Mouse (Mus musculus) embryonic facial prominence, embryonic 11.5 days (tissue): ENCODE results near the gene Coro2a. TPM values are rescaled to one million over a fixed set of nuclear protein-coding genes. Genes with fewer than 3 reads are reported as not detected.
"Not testable (repeated sequence)": the region's sequence is repeated elsewhere in the genome, so short reads cannot be mapped to it uniquely, and the experiment has no call there.

Experiments
- ATAC-seq: fragments of 200-750 bp; cut with Nextera tagmentation; replicated peaks from 2 replicates; pipeline ENCODE4 v1.8.0; 2017; ENCODE audit warnings: low read depth; ENCODE audit not compliant: insufficient number of reproducible peaks, low FRiP score, low TSS enrichment
- DNase-seq: peaks from one replicate; pipeline ENCODE4 v3.0.0-alpha.2; 2015; ENCODE audit warnings: low spot score
- H3K27ac ChIP-seq: fragments of 300-500 bp; sonication (generic); replicated peaks from 2 replicates; pipeline ENCODE4 v1.5.1; 2014; ENCODE audit warnings: mild to moderate bottlenecking, low read depth, low read length, control low read depth
- H3K27me3 ChIP-seq: fragments of 300-500 bp; sonication (generic); 2 replicates; pipeline ENCODE4 v1.6.1; 2014; ENCODE audit warnings: mild to moderate bottlenecking, low read length, moderate library complexity, mixed read lengths; ENCODE audit not compliant: control insufficient read depth, insufficient read depth
- H3K36me3 ChIP-seq: fragments of 300-500 bp; sonication (generic); replicated peaks from 2 replicates; pipeline ENCODE4 v1.6.1; 2014; ENCODE audit warnings: low read depth, mild to moderate bottlenecking, low read length, moderate library complexity, mixed read lengths; ENCODE audit not compliant: control insufficient read depth, insufficient read depth
- H3K4me1 ChIP-seq: fragments of 300-500 bp; sonication (generic); 2 replicates; pipeline ENCODE4 v1.6.1; 2014; ENCODE audit warnings: low read length, mixed read lengths; ENCODE audit not compliant: control insufficient read depth, insufficient read depth
- H3K4me2 ChIP-seq: fragments of 300-500 bp; sonication (generic); 2 replicates; pipeline ENCODE4 v1.6.1; 2014; ENCODE audit warnings: low read depth, mild to moderate bottlenecking, control low read depth, low read length, moderate library complexity
- H3K4me3 ChIP-seq: fragments of 300-500 bp; sonication (generic); 2 replicates; pipeline ENCODE4 v1.5.1; 2014; ENCODE audit warnings: low read depth, low read length, control low read depth
- H3K9ac ChIP-seq: fragments of 300-500 bp; sonication (generic); replicated peaks from 2 replicates; pipeline ENCODE4 v1.6.1; 2014; ENCODE audit warnings: mild to moderate bottlenecking, control low read depth, low read length
- H3K9me3 ChIP-seq: fragments of 300-500 bp; sonication (generic); replicated peaks from 2 replicates; pipeline ENCODE4 v1.6.1; 2016; ENCODE audit warnings: mild to moderate bottlenecking, low read length, inconsistent platforms, mixed read lengths; ENCODE audit not compliant: control insufficient read depth
- WGBS: fragments of 180-500 bp; shearing (Covaris S2); extraction: QIAGEN DNeasy Blood & Tissue Kit; methylation state at CpG from one replicate; pipeline ENCODE4 v1.1.7; 2014; 5-methylcytosine and 5-hydroxymethylcytosine counted together
- polyA plus RNA-seq: library from polyadenylated mRNA; unstranded; fragments of >200 nt; fragmentation: Nextera tagmentation; extraction: Ambion mirVana; gene quantifications from 2 replicates; pipeline ENCODE4 v1.2.1, GENCODE M21; 2014

Gene Coro2a
- polyA plus RNA-seq, 1 experiment from 2014 or later = 6.0 TPM

DNA sequence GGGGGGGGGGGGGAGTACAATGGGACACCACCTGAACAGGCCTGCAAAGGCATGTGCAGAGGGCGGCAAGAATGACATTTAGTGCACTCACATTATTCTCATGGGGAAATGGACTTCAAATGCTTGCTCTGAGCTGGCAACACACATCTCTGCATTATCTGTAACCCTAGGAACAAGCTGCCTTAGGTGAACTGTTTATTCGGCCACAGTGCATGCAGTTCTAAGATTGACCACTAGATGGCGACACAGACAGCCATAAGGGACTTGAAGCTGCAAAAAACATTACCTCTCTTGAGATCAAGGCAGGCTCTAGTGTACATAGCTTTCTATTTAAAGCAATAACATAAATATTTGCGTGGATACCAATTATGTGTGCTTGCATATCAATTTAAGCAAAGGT lies 9.2 kb upstream of the Coro2a start:
- Histone ChIP-seq H3K27me3 (no peaks in the 10 kb centered on the region; the same call in 1 of the 2 replicates), H3K27ac (no peak overlapping the region), H3K4me1 (no peaks in the 10 kb centered on the region), H3K4me2 (no peak overlapping the region), H3K9ac (no peak overlapping the region), H3K36me3 (no peaks in the 10 kb centered on the region), H3K4me3 (no peak overlapping the region), H3K9me3 (no peaks in the 10 kb centered on the region)
- ATAC-seq (peak; percentile 78), DNase-seq (peak; percentile 92)
- WGBS = under 1% methylated on average over 4 of the region's 4 CpGs

DNA sequence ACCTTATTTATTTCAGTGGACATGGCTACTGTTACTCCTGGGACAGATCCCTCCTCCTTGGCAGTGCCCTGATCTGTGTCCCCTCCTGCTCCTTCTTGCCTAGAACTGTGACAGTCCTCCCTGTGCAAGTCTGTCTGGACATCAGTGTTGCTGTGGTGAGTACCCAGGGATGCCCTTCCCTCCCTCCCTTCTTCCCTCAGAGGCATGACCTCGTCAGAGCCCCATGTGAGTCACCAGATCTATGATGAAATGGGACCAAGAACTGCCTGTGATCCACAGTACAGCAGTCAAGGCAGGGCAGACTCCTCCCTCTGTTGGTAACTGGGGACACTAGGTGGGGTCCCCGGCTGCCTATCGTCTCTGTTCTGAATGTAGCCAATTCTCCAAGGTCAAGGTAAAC lies 5.6 kb upstream of the Coro2a start:
- no peaks in the 10 kb centered on the region for H3K9me3 ChIP-seq
- 62% methylated on average over 3 of the region's 3 CpGs for WGBS
- DNase-seq = no peak
- H3K9ac ChIP-seq = no peak overlapping the region
- no peak overlapping the region for H3K27ac ChIP-seq
- H3K36me3 ChIP-seq = no peaks in the 10 kb centered on the region
- H3K4me1 ChIP-seq = no peaks in the 10 kb centered on the region
- no peak overlapping the region for H3K4me2 ChIP-seq
- H3K27me3 ChIP-seq = no peaks in the 10 kb centered on the region
- no peak overlapping the region for H3K4me3 ChIP-seq
- ATAC-seq = no peak

DNA sequence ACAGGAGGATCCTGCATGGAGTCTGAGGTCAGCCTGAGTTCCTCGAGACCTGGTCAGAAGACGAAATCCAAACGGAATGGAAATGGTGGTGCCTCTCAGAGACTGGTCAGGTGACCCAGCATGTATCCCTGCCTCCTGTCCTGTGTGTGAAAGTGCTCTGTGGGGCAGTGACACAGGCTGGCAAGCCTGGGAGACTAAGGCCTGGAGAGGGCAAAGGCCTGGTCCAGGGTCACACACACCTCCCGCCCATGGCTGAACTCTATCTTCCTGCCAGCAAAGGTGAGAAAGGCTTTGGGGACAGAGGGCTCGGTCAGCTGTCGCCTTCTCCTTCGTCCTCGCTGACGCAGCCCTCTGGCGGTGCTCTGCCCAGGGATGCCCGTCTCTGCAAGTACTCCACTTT lies 3.4 kb upstream of the Coro2a start:
- H3K36me3 ChIP-seq = no peaks in the 10 kb centered on the region
- H3K9me3 ChIP-seq = no peaks in the 10 kb centered on the region
- no peak overlapping the region for H3K9ac ChIP-seq
- no peak overlapping the region for H3K4me3 ChIP-seq
- H3K27ac ChIP-seq = no peak overlapping the region
- peaks cover 12% of the 10 kb centered on the region for H3K27me3 ChIP-seq
- H3K4me2 ChIP-seq = no peak overlapping the region
- 63% methylated on average over 11 of the region's 11 CpGs for WGBS
- peaks cover 2% of the 10 kb centered on the region; the same call in 1 of the 2 replicates for H3K4me1 ChIP-seq
- no peak for DNase-seq
- ATAC-seq = no peak

DNA sequence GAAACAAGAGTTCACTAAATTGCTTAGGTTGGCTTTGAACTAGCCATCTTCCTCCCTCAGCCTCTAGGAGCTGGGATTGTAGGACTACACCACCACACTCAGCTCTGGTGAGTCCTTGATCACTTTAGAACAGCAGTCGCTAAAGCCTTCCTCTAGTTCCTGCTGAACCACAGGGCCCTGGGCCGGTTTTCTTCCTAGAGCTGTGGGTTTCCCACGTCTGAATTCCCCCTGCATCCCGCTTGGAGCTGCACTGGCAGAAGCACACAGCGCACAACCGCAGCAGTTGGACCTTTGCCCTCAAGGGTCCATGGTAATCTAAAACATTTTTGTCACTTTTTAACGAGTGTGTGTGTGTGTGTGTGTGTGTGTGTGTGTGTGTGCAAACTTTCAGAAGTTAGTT lies 702 bp upstream of the Coro2a start:
- peaks cover 2% of the 10 kb centered on the region; the same call in 1 of the 2 replicates for H3K4me1 ChIP-seq

DNA sequence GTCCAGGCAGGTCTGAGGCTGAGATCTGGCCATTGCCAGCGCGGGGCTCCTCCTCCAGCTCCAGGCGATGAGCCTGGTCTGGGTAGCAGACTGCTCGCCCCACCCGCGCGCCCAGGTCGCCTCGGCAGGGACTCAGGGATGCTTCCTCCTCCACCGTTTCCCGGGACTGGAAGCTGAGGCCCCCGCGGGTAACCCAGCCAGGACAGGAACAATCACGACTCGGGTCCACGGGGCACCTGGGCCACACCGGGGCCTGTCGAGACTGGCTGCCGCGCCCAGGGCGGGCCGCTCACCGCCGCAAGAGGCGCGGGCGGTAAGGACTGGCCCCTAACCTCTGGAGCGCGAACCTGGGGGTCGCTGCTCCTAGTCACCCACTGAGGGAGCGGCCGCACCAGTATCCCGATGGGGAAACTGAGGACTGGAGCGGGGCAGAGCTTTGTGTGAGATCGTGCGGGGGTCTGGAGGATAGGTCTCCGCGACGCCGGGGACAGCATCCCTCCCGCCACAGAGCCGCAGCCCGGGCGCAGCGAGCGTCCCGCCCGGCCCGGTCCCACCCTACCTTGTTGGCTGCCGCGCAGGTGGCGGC lies 651 bp downstream of the Coro2a start:
- H3K27ac ChIP-seq = no peak overlapping the region
- no peaks in the 10 kb centered on the region for H3K36me3 ChIP-seq
- peaks cover 19% of the 10 kb centered on the region for H3K27me3 ChIP-seq
- peak; percentile 36 for DNase-seq
- peak overlapping the region; percentile 53 for H3K4me3 ChIP-seq
- peak; percentile 35; the same call in 1 of the 2 replicates for ATAC-seq
- no peaks in the 10 kb centered on the region for H3K9me3 ChIP-seq
- H3K4me1 ChIP-seq = peaks cover 2% of the 10 kb centered on the region; the same call in 1 of the 2 replicates
- H3K9ac ChIP-seq = peak overlapping the region; percentile 63
- under 1% methylated on average over 47 of the region's 52 CpGs for WGBS
- H3K4me2 ChIP-seq = peak overlapping the region; percentile 99

More for the DNA sequence above, 702 bp upstream of the Coro2a start:
- H3K27me3 ChIP-seq = peaks cover 19% of the 10 kb centered on the region
- no peaks in the 10 kb centered on the region for H3K36me3 ChIP-seq
- WGBS = 64% methylated on average over 7 of the region's 7 CpGs
- ATAC-seq = no peak
- no peak for DNase-seq
- H3K27ac ChIP-seq = no peak overlapping the region
- no peak overlapping the region for H3K4me2 ChIP-seq
- no peak overlapping the region for H3K9ac ChIP-seq
- H3K9me3 ChIP-seq = no peaks in the 10 kb centered on the region
- H3K4me3 ChIP-seq = no peak overlapping the region

DNA sequence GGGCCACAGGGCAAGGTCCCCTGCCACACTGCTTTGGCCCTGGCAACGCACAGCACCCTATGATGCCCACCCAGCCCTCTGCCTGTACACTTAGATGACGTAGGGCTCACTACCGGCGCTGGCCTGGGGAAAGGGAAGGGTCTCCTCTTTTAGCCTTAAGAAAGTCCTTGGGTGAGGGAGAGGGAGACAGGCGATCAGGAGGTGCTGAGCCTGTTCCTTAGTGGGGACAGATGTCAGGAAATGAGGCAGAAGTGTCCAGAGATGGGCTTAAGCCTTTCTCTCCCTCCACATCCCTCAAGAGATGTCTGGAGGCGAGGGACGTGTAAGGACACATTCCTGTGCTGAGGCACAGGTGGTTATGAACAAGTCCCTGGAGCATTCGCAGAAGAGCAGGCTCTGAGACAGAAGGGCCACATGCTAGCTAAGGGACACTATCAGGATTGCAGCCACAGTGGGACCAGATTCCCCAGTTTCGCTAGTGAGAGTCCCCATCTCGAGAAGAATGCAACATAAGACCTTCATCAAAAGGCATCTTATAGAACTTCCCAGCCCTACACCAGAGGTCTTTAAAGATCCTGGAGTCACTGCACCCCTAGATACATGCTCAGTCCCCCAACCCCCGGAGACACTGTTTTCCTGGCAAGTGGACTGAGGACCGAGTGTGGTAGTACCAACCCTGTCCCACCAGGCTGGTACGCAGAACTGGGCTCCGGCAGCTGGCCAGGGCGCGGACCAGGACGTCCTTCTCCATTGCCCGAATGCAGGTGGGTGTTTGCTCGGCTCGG lies 1.3 kb downstream of the Coro2a start:
- H3K27me3 ChIP-seq = peaks cover 19% of the 10 kb centered on the region
- ATAC-seq (no peak), DNase-seq (no peak)
- WGBS = 39% methylated on average over 20 of the region's 20 CpGs
- peaks cover 2% of the 10 kb centered on the region; the same call in 1 of the 2 replicates for H3K4me1 ChIP-seq
- no peak overlapping the region for H3K27ac ChIP-seq
- no peaks in the 10 kb centered on the region for H3K9me3 ChIP-seq
- no peaks in the 10 kb centered on the region for H3K36me3 ChIP-seq
- H3K4me3 ChIP-seq = peak overlapping the region; percentile 53
- H3K9ac ChIP-seq = peak overlapping the region; percentile 63
- H3K4me2 ChIP-seq = peak overlapping the region; percentile 99

DNA sequence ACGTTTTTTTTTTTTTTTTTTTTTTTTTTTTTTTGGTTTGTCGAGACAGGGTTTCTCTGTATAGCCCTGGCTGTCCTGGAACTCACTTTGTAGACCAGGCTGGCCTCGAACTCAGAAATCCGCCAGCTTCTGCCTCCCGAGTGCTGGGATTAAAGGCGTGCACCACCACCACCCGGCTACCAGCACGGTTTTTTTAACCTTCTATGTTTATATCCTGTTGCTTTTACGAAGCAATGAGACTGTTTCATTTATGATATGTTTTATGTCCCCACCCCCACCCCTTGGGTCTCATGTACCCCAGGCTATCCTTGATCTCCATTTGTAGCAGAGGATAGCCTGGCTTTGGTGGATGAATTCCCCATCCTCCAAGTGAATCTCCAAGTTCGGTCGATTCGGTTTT lies 2.4 kb downstream of the Coro2a start:
- not testable (repeated sequence) for H3K4me2 ChIP-seq
- 83% methylated on average over 11 of the region's 12 CpGs for WGBS

DNA sequence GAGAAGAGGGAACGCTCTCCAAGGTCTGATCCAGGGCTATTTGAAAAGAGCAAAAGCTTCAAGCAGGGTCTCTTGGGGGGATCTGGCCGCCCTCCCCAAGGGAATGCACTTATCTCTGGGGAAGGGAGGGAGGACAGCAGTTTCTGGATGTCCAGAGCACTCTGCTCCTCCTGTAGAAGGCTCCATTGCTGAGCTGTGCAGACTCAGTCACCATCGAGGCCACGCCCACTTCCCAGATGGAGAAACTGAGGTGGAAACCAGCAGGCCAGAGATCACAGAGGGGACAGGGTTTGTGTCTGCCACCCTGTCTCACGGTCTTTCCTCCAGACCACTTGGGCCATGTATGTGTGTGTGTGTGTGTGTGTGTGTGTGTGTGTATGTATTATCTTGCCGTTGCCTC lies 3.0 kb downstream of the Coro2a start:
- Histone ChIP-seq H3K9me3 (no peaks in the 10 kb centered on the region), H3K4me2 (no peak overlapping the region), H3K9ac (no peak overlapping the region), H3K36me3 (no peaks in the 10 kb centered on the region), H3K27ac (no peak overlapping the region), H3K4me1 (peaks cover 2% of the 10 kb centered on the region; the same call in 1 of the 2 replicates), H3K4me3 (no peak overlapping the region), H3K27me3 (peaks cover 19% of the 10 kb centered on the region)
- 72% methylated on average over 6 of the region's 6 CpGs for WGBS
- DNase-seq = no peak
- no peak for ATAC-seq

More for the DNA sequence above, 2.4 kb downstream of the Coro2a start:
- not testable (repeated sequence) for H3K4me3 ChIP-seq, H3K36me3 ChIP-seq, ATAC-seq, H3K9ac ChIP-seq, H3K9me3 ChIP-seq, DNase-seq, H3K27ac ChIP-seq, H3K4me1 ChIP-seq
- H3K27me3 ChIP-seq = peaks cover 19% of the 10 kb centered on the region
